Mouse (Mus musculus) ES-Bruce4 (cell line): ENCODE data around the gene Unc5b. TPM values are rescaled to one million over a fixed set of nuclear protein-coding genes. Genes with fewer than 3 reads are reported as not detected.

Source experiments
- H3K27ac ChIP-seq: 2 replicates; pipeline ENCODE4 v1.5.1; 2012; ENCODE audit warnings: low read length, inconsistent platforms; ENCODE audit not compliant: insufficient read depth
- H3K27me3 ChIP-seq: 2 replicates; pipeline ENCODE4 v1.6.1; 2012; ENCODE audit warnings: mild to moderate bottlenecking, low read length, inconsistent platforms; ENCODE audit not compliant: control insufficient read depth, poor library complexity, insufficient read depth, severe bottlenecking
- H3K36me3 ChIP-seq: 2 replicates; pipeline ENCODE4 v1.6.1; 2012; ENCODE audit warnings: inconsistent platforms, mild to moderate bottlenecking, low read length, moderate library complexity; ENCODE audit not compliant: control insufficient read depth, poor library complexity, insufficient read depth, severe bottlenecking
- H3K4me1 ChIP-seq: one replicate; pipeline ENCODE4 v1.8.1; 2011; ENCODE audit warnings: low read length; ENCODE audit not compliant: control insufficient read depth, insufficient read depth
- H3K4me3 ChIP-seq: 2 replicates; pipeline ENCODE4 v1.5.1; 2011; ENCODE audit warnings: low read depth, mild to moderate bottlenecking, low read length
- H3K9ac ChIP-seq: 2 replicates; pipeline ENCODE4 v1.6.1; 2012; ENCODE audit warnings: low read depth, mild to moderate bottlenecking, inconsistent platforms; ENCODE audit not compliant: poor library complexity, severe bottlenecking
- H3K9me3 ChIP-seq: replicated peaks from 2 replicates; pipeline ENCODE4 v1.6.1; 2012; ENCODE audit warnings: mild to moderate bottlenecking, low read length, inconsistent platforms; ENCODE audit not compliant: control insufficient read depth, poor library complexity, insufficient read depth, severe bottlenecking
- CTCF ChIP-seq: IDR thresholded peaks from one replicate; pipeline ENCODE4 v1.8.1; 2011; ENCODE audit warnings: low read depth, low read length
- EP300 ChIP-seq: IDR thresholded peaks from 2 replicates; pipeline ENCODE4 v1.6.1; 2011; ENCODE audit warnings: low read depth, low read length; ENCODE audit not compliant: insufficient read depth
- POLR2A ChIP-seq: IDR thresholded peaks from one replicate; pipeline ENCODE4 v1.8.1; 2011; ENCODE audit warnings: low read length; ENCODE audit not compliant: insufficient read depth
- polyA plus RNA-seq: library from polyadenylated mRNA; stranded (reverse); fragments of >200 nt; gene quantifications from 2 replicates; pipeline ENCODE4 v1.2.4, GENCODE M21; 2011; ENCODE audit warnings: low read depth; ENCODE audit not compliant: missing spikeins, insufficient read depth, insufficient read length

Gene Unc5b
- polyA plus RNA-seq, 1 experiment, result 36.7 TPM

GRCm38 (mm10) chr10:60760377-60760776 is 71.0 kb downstream of the Unc5b start:
- Histone ChIP-seq H3K27me3 (no peaks in the 10 kb centered on the region), H3K4me1 (no peaks in the 10 kb centered on the region), H3K9me3 (no peaks in the 10 kb centered on the region), H3K4me3 (no peak overlapping the region), H3K9ac (no peak overlapping the region), H3K36me3 (no peaks in the 10 kb centered on the region), H3K27ac (no peak overlapping the region)
- TF ChIP-seq EP300 (0 out of 2 replicates have a peak, but pooled peaks have one; percentile 8), CTCF (peak; percentile 97), POLR2A (no peak)

- Histone ChIP-seq H3K9me3 (0 out of 2 replicates have a peak, but pooled peaks cover 4% of the 10 kb centered on the region), H3K4me1 (no peaks in the 10 kb centered on the region), H3K36me3 (no peaks in the 10 kb centered on the region), H3K27ac (no peak overlapping the region), H3K4me3 (no peak overlapping the region), H3K27me3 (no peaks in the 10 kb centered on the region), H3K9ac (no peak overlapping the region)
- TF ChIP-seq CTCF (peak; percentile 74), EP300 (no peak)
Measured at GRCm38 (mm10) chr10:60756992-60757391, 74.4 kb downstream of the Unc5b start.

GRCm38 (mm10) chr10:60756146-60756545 is 75.2 kb downstream of the Unc5b start:
- no peaks in the 10 kb centered on the region for H3K36me3 ChIP-seq
- H3K4me3 ChIP-seq, result no peak overlapping the region
- peaks cover 2% of the 10 kb centered on the region for H3K4me1 ChIP-seq
- H3K27ac ChIP-seq, result no peak overlapping the region
- H3K27me3 ChIP-seq, result no peaks in the 10 kb centered on the region
- no peak for TF ChIP-seq CTCF
- TF ChIP-seq EP300, result no peak
- no peak for TF ChIP-seq POLR2A
- 0 out of 2 replicates have a peak, but pooled peaks cover 4% of the 10 kb centered on the region for H3K9me3 ChIP-seq
- no peak overlapping the region for H3K9ac ChIP-seq

GRCm38 (mm10) chr10:60753941-60754340 is 77.4 kb downstream of the Unc5b start:
- Histone ChIP-seq H3K9me3 (0 out of 2 replicates have a peak, but pooled peaks cover 4% of the 10 kb centered on the region), H3K9ac (no peak overlapping the region), H3K36me3 (no peaks in the 10 kb centered on the region), H3K4me1 (peaks cover 2% of the 10 kb centered on the region), H3K4me3 (no peak overlapping the region), H3K27me3 (no peaks in the 10 kb centered on the region), H3K27ac (no peak overlapping the region)
- no peak for TF ChIP-seq POLR2A
- no peak for TF ChIP-seq EP300
- no peak for TF ChIP-seq CTCF

- Histone ChIP-seq H3K4me1 (peaks cover 2% of the 10 kb centered on the region), H3K9ac (peak overlapping the region; percentile 35; the same call in 1 of the 2 replicates), H3K36me3 (no peaks in the 10 kb centered on the region), H3K27me3 (no peaks in the 10 kb centered on the region), H3K4me3 (peak overlapping the region; percentile 5; the same call in 1 of the 2 replicates), H3K9me3 (0 out of 2 replicates have a peak, but pooled peaks cover 4% of the 10 kb centered on the region), H3K27ac (0 out of 2 replicates have a peak overlapping the region, but pooled peaks have one; percentile 22)
- TF ChIP-seq POLR2A, result no peak
- TF ChIP-seq CTCF, result no peak
- no peak for TF ChIP-seq EP300
Measured at GRCm38 (mm10) chr10:60753261-60753660, 78.1 kb downstream of the Unc5b start.

- Histone ChIP-seq H3K27me3 (no peaks in the 10 kb centered on the region), H3K27ac (peak within 1 kb of the TSS; percentile 22; the same call in 1 of the 2 replicates), H3K4me3 (peak within 1 kb of the TSS; percentile 64), H3K9ac (peak within 1 kb of the TSS; percentile 42), H3K36me3 (no peaks in the 10 kb centered on the region), H3K4me1 (peaks cover 2% of the 10 kb centered on the region), H3K9me3 (0 out of 2 replicates have a peak, but pooled peaks cover 4% of the 10 kb centered on the region)
- TF ChIP-seq CTCF (peak; percentile 10), EP300 (peak; percentile 55; the same call in 1 of the 2 replicates), POLR2A (peak; percentile 92)
Measured at GRCm38 (mm10) chr10:60752040-60753020, 79.1 kb downstream of the Unc5b start, which contains the start of gene Slc29a3. Slc29a3 (minus strand) TSS chr10:60752794.
